Mouse (Mus musculus) embryonic fibroblast, embryonic 13.5 days (primary cell): ENCODE measurements around the gene Gm45713.

Source experiments
- CTCF ChIP-seq: IDR thresholded peaks from 2 replicates; pipeline ENCODE4 v1.5.1; 2011; ENCODE audit warnings: mild to moderate bottlenecking, control low read depth, low read length, moderate library complexity, borderline replicate concordance; ENCODE audit not compliant: insufficient read depth
- POLR2A ChIP-seq: IDR thresholded peaks from 2 replicates; pipeline ENCODE4 v1.6.1; 2011; ENCODE audit warnings: low read depth, mild to moderate bottlenecking, control low read depth, low read length, moderate library complexity

DNA sequence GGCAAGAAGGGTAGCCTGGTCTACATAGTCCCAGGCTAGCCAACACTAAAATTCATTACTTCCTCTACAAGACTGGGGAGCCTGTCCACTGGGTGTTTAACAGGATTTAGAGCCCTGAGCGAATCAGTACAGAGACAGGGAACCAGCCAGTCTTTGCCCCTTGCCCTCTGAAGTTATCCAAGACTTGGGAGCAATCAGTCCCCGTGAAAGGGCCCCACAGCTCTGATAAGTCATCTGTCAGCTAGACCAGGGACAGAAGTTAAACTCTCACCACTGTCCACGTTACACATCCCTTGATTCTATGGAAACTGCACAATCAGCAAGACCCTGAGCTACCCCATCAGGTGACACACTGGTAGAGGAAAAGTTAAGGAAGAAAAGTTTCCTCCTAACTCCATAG, 23.5 kb downstream of the Gm45713 start:
- TF ChIP-seq CTCF (no peak), POLR2A (no peak)
